Mouse (Mus musculus): ENCODE measurements at regions not wholly inside any gene's neighbourhood (a gene's known extent, or its start where the extent isn't known, plus 50 kb on each side); places are given as distances from the start of the nearest gene placed in this dataset.

DNA sequence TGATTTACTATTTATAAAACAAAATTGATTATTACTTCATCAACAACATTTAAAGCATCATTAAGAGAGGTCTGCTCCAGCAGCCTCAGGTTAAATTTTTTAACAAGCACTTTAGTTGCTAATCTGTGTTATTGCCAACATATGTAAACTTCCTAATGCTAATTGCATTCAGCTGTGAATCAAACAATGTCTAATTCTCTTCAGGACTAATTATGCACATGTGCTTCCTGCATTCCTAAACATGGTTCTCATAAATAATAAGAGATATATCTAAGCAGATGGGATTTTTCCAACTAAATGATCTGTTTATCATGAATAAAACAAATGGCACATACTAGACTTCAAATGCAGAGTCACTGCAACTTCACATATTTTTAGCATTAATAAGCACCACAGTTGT lies 357.5 kb downstream of the Mdfic start:
- TF ChIP-seq CTCF (IDR thresholded peaks at IDR 0.05; ENCODE audit: control insufficient read depth, insufficient read depth, insufficient replicate concordance, low read depth, low read length) (no peak), POLR2A (IDR thresholded peaks at IDR 0.05; ENCODE audit: control insufficient read depth, low read depth, low read length) (no peak)
